Mouse (Mus musculus): ENCODE measurements at regions not wholly inside any gene's neighbourhood (a gene's known extent, or its start where the extent isn't known, plus 50 kb on each side); places are given as distances from the start of the nearest gene placed in this dataset.

- TF ChIP-seq CTCF (IDR thresholded peaks at IDR 0.05) (no peak), EP300 (IDR thresholded peaks at IDR 0.05; ENCODE audit: insufficient read depth, low read depth, low read length) (no peak), POLR2A (IDR thresholded peaks at IDR 0.05; ENCODE audit: insufficient read depth, low read depth, low read length) (no peak)
Observed at GRCm38 (mm10) chr7:130047293-130048034, 455.8 kb downstream of the Wdr11 start.

Measured in heart, adult 2 months (tissue).